Mouse (Mus musculus) megakaryocyte, embryonic 14.5 days (primary cell): ENCODE data around the gene Lgals4.

Experiments used
- FLI1 ChIP-seq: IDR thresholded peaks from 2 replicates; pipeline ENCODE4 v1.6.1; 2012; ENCODE audit warnings: low read length, inconsistent platforms, mixed read lengths
- GATA1 ChIP-seq: IDR thresholded peaks from 3 replicates; pipeline ENCODE4 v1.6.1; 2012; ENCODE audit warnings: mixed read lengths, low read length, inconsistent platforms, borderline replicate concordance

- TF ChIP-seq GATA1 (no peak), FLI1 (no peak)
These were observed 22.4 kb upstream of the Lgals4 start for GRCm38 (mm10) chr7:28811228-28811627.
